Mouse (Mus musculus) heart, adult 2 months (tissue): ENCODE results near the gene Aplf. TPM values are rescaled to one million over a fixed set of nuclear protein-coding genes. Genes with fewer than 3 reads are reported as not detected.

ENCODE experiments used
- DNase-seq, 2 experiments: peaks; one replicate each; pipeline ENCODE4 v3.0.0; 2021
- H3K27ac ChIP-seq: fragments of 200-600 bp; 2 replicates; pipeline ENCODE4 v1.8.1; 2022
- H3K27me3 ChIP-seq: fragments of 200-500 bp; 2 replicates; pipeline ENCODE4 v1.6.1; 2012; ENCODE audit warnings: mild to moderate bottlenecking, low read length, inconsistent platforms, mixed read lengths; ENCODE audit not compliant: control insufficient read depth, insufficient read depth
- H3K36me3 ChIP-seq: fragments of 200-500 bp; 2 replicates; pipeline ENCODE4 v1.6.1; 2012; ENCODE audit warnings: low read length, inconsistent platforms; ENCODE audit not compliant: control insufficient read depth, insufficient read depth
- H3K4me1 ChIP-seq: fragments of 200-500 bp; 2 replicates; pipeline ENCODE4 v1.6.1; 2011; ENCODE audit warnings: low read length; ENCODE audit not compliant: control insufficient read depth, insufficient read depth
- H3K4me3 ChIP-seq: fragments of 200-600 bp; 2 replicates; pipeline ENCODE4 v1.8.1; 2022
- H3K79me2 ChIP-seq: fragments of 200-500 bp; replicated peaks from 2 replicates; pipeline ENCODE4 v1.6.1; 2012; ENCODE audit warnings: mild to moderate bottlenecking, inconsistent platforms, low read length, moderate library complexity, mixed read lengths; ENCODE audit not compliant: control insufficient read depth, insufficient read depth
- H3K9ac ChIP-seq: fragments of 200-500 bp; 2 replicates; pipeline ENCODE4 v1.6.1; 2012; ENCODE audit warnings: low read depth, mild to moderate bottlenecking, control low read depth, inconsistent platforms, low read length, mixed read lengths
- CTCF ChIP-seq: fragments of 200-600 bp; IDR thresholded peaks from 2 replicates; pipeline ENCODE4 v1.8.1; 2022; ENCODE audit warnings: antibody characterized with exemption, mild to moderate bottlenecking, moderate library complexity
- EP300 ChIP-seq: fragments of 200-500 bp; IDR thresholded peaks from 2 replicates; pipeline ENCODE4 v1.6.1; 2011; ENCODE audit warnings: low read depth, low read length, control low read depth; ENCODE audit not compliant: insufficient read depth
- POLR2A ChIP-seq: fragments of 200-500 bp; IDR thresholded peaks from 2 replicates; pipeline ENCODE4 v1.6.1; 2011; ENCODE audit warnings: mild to moderate bottlenecking, low read depth, low read length, control low read depth; ENCODE audit not compliant: insufficient read depth
- WGBS: fragments of 180-500 bp; shearing (Covaris S2); methylation state at CpG from one replicate; pipeline ENCODE4 v1.1.7; 2018; 5-methylcytosine and 5-hydroxymethylcytosine counted together
- intact Hi-C: fragments of 180-260 bp; cut with DNase I; formaldehyde crosslinking; loops from one replicate; pipeline ENCODE4 v1.15.1; 2025
- polyA plus RNA-seq: library from polyadenylated mRNA; depleted of rRNA; stranded (reverse); fragments of >200 nt; gene quantifications from 2 replicates; pipeline ENCODE4 v1.2.3, GENCODE M21; 2012
- total RNA-seq, 2 experiments: library from RNA; stranded (reverse); gene quantifications; 2 replicates each; pipeline ENCODE4 v1.2.3; 2021

The Aplf gene
- total and polyA plus RNA-seq, 3 experiments = 1.4 to 2.6 (median 2.1) TPM

DNA sequence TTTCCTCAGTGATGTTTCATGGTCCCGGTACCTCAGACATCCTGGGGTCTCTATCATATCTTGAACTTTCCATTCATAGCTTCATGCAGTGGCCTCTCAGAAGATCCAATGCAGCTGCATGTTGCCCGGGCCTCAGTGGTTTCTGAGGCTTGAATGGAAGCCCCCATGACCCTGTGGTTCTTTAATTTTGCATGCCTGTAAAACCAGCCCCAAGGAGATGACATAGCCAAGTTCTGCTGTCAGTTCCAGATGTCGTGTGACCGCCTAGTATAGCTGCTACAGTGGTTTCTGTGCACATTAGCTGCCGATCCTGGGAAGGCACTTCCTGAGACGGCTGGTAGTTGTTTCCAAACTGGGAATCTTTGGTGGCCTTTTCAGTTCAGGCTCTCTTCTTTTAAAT, 77.8 kb downstream of the Aplf start:
- TF ChIP-seq CTCF (no peak), EP300 (no peak)
- H3K36me3 ChIP-seq = no peaks in the 10 kb centered on the region
- 68% methylated on average over 6 of the region's 6 CpGs for WGBS
- no peaks in the 10 kb centered on the region for H3K27me3 ChIP-seq
- H3K27ac ChIP-seq = no peak overlapping the region
- no peaks in the 10 kb centered on the region for H3K4me1 ChIP-seq
- no peak overlapping the region for H3K4me3 ChIP-seq
- DNase-seq = no peak
- H3K9ac ChIP-seq = no peak overlapping the region
- intact Hi-C loops = no loop called here
- H3K79me2 ChIP-seq = no peaks in the 10 kb centered on the region

DNA sequence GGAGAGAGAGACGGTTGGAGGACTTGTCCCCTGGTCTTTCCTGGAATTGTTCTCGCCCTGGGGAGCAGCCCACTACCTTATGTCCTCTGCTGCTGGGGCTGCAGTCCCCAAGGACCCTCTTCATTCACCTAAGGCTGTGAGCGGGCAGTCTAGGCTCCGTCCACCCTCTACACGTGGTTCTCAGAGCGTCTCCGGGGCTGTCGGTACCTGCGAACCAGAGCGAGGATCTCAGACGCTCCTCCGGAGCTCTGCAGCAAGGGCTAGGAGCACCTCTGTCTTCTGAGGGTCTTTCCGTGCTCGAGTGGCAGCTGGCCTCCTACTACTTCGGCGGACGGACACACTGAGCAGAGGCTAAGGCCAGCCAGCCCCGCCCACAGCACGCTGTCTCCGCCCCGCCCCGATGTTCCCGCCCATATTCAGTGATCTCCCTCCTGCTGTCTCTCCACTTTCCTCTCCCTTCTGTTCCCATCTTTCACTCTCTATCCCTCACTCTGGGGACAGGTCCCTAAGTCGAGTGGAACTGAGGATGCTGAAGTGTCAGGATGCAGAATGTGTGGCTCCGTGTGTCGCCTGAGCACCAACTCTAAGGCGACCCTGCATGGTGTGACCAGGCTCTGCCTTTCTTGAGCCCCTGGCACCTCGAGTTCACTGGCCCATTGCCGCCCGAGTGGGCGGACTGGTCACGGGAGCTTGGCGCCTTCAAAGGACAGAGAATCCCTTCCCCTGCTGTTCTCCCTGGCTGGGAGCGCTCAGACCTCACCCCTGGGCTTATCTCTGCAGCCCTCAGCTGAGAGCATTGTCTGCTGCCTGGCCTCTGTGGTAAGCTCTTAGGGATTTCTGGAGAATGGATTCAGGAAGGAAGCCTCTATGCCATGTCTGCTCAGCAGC, 81.4 kb downstream of the Aplf start, which contains the start of gene Prokr1:
Prokr1 (minus strand) TSS at position 350 of the 888 bp plus-strand sequence.
- Histone ChIP-seq H3K36me3 (no peaks in the 10 kb centered on the region), H3K4me3 (peak within 1 kb of the TSS; percentile 51), H3K79me2 (no peaks in the 10 kb centered on the region), H3K9ac (peak within 1 kb of the TSS; percentile 23; the same call in 1 of the 2 replicates), H3K4me1 (no peaks in the 10 kb centered on the region), H3K27ac (no peak within 1 kb of the TSS), H3K27me3 (no peaks in the 10 kb centered on the region)
- 2% methylated on average over 34 of the region's 34 CpGs for WGBS
- intact Hi-C loops = no loop called here
- DNase-seq = peak; percentile 42 to 66
- TF ChIP-seq POLR2A (no peak), CTCF (no peak), EP300 (no peak)

DNA sequence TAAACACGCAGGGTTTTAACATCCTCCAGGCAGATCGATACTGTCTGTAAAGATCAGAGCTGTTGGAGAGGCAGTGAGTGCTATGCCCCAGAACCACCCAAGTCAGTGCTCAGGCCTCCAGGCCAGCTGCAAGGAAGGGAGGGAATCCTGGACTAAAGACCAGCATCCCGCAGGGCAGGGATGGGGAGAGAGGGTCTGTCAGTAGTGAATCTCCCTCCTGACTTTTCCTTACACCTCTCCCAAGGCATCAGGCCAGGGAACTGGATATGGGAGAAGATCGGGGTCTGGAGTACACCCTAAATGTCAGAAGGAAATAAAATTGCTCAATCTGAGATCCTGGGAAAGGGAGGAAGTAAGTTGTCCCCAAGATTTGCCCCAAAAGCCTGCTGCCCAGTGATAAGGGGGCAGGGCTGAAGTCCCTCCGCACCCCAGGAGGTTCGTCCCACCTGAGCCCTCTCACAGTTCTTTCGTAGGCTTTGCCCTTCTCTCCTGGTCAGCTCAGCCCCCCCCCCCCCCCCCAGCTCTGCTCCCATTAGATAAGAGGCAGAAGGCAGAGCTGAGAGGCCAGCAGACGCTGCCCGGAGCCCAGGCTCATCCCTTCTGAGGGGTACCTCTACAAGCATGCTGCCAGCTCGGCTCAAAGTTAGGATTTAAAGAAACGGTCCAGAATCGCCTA, 82.1 kb downstream of the Aplf start:
- 30% methylated on average over 12 of the region's 12 CpGs for WGBS

DNA sequence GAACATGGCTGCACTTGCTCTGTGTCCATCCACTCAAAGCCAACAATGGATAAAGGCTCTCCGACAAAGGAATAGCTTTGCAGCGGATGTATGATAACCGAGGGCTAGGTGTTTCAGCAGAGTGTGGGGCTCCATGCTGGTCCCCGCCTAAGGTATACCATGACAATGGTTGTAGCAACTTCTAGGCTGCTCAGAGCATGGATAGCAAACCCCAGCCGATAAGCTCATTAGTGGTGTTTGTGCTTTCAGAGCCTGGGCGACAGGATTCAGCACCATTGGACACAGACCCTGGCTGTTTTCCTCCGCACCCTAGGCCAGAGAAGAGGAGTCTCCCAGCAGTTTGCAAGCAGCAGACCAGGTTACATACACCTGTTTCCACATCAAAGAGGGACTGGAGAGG, 88.0 kb downstream of the Aplf start:
- Histone ChIP-seq H3K4me3 (no peak overlapping the region), H3K27me3 (no peaks in the 10 kb centered on the region), H3K9ac (no peak overlapping the region), H3K79me2 (no peaks in the 10 kb centered on the region), H3K4me1 (peaks cover 1% of the 10 kb centered on the region), H3K27ac (no peak overlapping the region), H3K36me3 (no peaks in the 10 kb centered on the region)
- whole genome bisulfite sequencing = 87% methylated on average over 7 of the region's 7 CpGs
- intact Hi-C loops = no loop called here
- DNase-seq = no peak
- TF ChIP-seq POLR2A = no peak
- TF ChIP-seq EP300 = no peak
- no peak for TF ChIP-seq CTCF

More for the DNA sequence above, 82.1 kb downstream of the Aplf start:
- intact Hi-C loops = no loop called here
- TF ChIP-seq POLR2A (no peak), EP300 (no peak), CTCF (no peak)
- DNase-seq = no peak
- Histone ChIP-seq H3K27me3 (no peaks in the 10 kb centered on the region), H3K9ac (no peak overlapping the region), H3K79me2 (no peaks in the 10 kb centered on the region), H3K4me3 (peak overlapping the region; percentile 51), H3K27ac (no peak overlapping the region), H3K4me1 (no peaks in the 10 kb centered on the region), H3K36me3 (no peaks in the 10 kb centered on the region)

DNA sequence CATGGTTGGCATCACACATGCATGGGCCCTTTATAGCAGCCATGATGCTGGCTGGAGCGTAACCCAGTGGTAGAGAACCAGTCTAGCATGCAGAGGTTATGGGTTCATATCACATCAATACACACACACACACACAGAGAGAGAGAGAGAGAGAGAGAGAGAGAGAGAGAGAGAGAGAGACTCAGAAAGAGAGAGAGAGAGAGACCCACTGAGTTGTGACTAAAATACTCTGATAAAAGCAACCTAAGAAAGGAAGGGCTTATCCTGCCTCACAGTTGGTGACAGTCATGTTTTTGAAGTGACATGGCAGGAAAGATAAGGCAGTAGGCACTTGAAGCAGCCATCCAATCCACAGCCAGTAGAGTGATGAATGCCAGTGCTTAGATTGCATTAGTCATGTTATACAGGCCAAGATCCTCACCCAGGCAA, 88.8 kb downstream of the Aplf start:
- DNase-seq = no peak
- no peak overlapping the region for H3K27ac ChIP-seq
- peaks cover 1% of the 10 kb centered on the region for H3K4me1 ChIP-seq

DNA sequence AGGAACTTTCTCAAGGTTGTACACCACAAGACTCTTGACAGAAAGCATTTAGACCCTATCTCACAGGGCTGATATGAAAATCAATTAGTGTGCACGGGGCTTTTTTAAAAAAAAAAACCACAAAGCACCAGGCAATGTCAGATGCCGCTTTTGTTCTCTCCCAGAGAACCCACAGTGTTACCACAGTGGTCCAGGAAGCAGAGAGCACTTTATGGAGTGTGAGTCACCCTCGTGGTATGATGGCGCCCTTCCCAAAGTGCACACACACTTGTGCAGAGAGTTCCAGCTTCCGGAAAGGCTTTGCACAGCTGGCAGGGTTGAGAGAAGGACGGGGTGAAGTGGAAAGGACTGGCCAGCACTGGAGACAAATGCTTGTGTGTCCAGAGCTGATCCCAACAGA, 89.5 kb downstream of the Aplf start:
- TF ChIP-seq POLR2A = no peak
- no peak for TF ChIP-seq EP300
- no peak for TF ChIP-seq CTCF
- H3K4me3 ChIP-seq = no peak overlapping the region
- intact Hi-C loops = no loop called here
- WGBS = 16% methylated on average over 6 of the region's 6 CpGs
- H3K27ac ChIP-seq = no peak overlapping the region
- no peaks in the 10 kb centered on the region for H3K36me3 ChIP-seq
- DNase-seq = peak; percentile 47 to 56
- peaks cover 1% of the 10 kb centered on the region for H3K4me1 ChIP-seq
- no peaks in the 10 kb centered on the region for H3K79me2 ChIP-seq
- no peak overlapping the region for H3K9ac ChIP-seq
- H3K27me3 ChIP-seq = no peaks in the 10 kb centered on the region

More for the DNA sequence above, 88.8 kb downstream of the Aplf start:
- TF ChIP-seq CTCF (no peak), EP300 (no peak), POLR2A (no peak)
- intact Hi-C loops = no loop called here
- no peak overlapping the region for H3K4me3 ChIP-seq
- no peak overlapping the region for H3K9ac ChIP-seq
- no peaks in the 10 kb centered on the region for H3K36me3 ChIP-seq
- 86% methylated on average over 1 of the region's 1 CpGs for WGBS
- H3K27me3 ChIP-seq = no peaks in the 10 kb centered on the region
- H3K79me2 ChIP-seq = no peaks in the 10 kb centered on the region
